Mouse (Mus musculus) NIH3T3 (cell line): Measurements from ENCODE around the gene Gm17490.
A peak's percentile ranks its signal among the peaks of the same experiment; 100 is the strongest.

ENCODE experiments used
- DNase-seq: peaks from one replicate; pipeline ENCODE4 v3.0.0-alpha.2; 2012; ENCODE audit warnings: low read depth

Gm17490 gene

GRCm38 (mm10) chr2:11625890-11626289 lies at the start of gene Gm17490:
Gene Gm17490, minus strand, starts transcription at chr2:11626264.
- DNase-seq = no peak

GRCm38 (mm10) chr2:11672144-11672543 lies 46.1 kb upstream of the Gm17490 start:
- peak; percentile 20 for DNase-seq

- DNase-seq = no peak
Observed at GRCm38 (mm10) chr2:11665326-11665725, 39.3 kb upstream of the Gm17490 start.

- no peak for DNase-seq
Observed at GRCm38 (mm10) chr2:11664806-11665205, 38.7 kb upstream of the Gm17490 start.

GRCm38 (mm10) chr2:11664367-11664766 lies 38.3 kb upstream of the Gm17490 start:
- peak; percentile 27 for DNase-seq

GRCm38 (mm10) chr2:11663961-11664360 lies 37.9 kb upstream of the Gm17490 start:
- DNase-seq = peak; percentile 87

GRCm38 (mm10) chr2:11662907-11663230 lies 36.8 kb upstream of the Gm17490 start:
- DNase-seq = no peak

GRCm38 (mm10) chr2:11662143-11662906 lies 36.3 kb upstream of the Gm17490 start:
- DNase-seq = no peak

- DNase-seq = no peak
Observed at GRCm38 (mm10) chr2:11659263-11659662, 33.2 kb upstream of the Gm17490 start.

GRCm38 (mm10) chr2:11657581-11657980 lies 31.5 kb upstream of the Gm17490 start:
- no peak for DNase-seq

GRCm38 (mm10) chr2:11654990-11655931 lies 29.2 kb upstream of the Gm17490 start:
- peak; percentile 64 for DNase-seq

- no peak for DNase-seq
Observed at GRCm38 (mm10) chr2:11653780-11654179, 27.7 kb upstream of the Gm17490 start.

GRCm38 (mm10) chr2:11653330-11653729 lies 27.3 kb upstream of the Gm17490 start:
- no peak for DNase-seq

GRCm38 (mm10) chr2:11652780-11653179 lies 26.7 kb upstream of the Gm17490 start:
- DNase-seq = no peak

GRCm38 (mm10) chr2:11652196-11652595 lies 26.1 kb upstream of the Gm17490 start:
- no peak for DNase-seq

- DNase-seq = no peak
Observed at GRCm38 (mm10) chr2:11651476-11651875, 25.4 kb upstream of the Gm17490 start.

- DNase-seq = no peak
Observed at GRCm38 (mm10) chr2:11645297-11645696, 19.2 kb upstream of the Gm17490 start.

GRCm38 (mm10) chr2:11644057-11644456 lies 18.0 kb upstream of the Gm17490 start:
- no peak for DNase-seq

- no peak for DNase-seq
Observed at GRCm38 (mm10) chr2:11642451-11642941, 16.4 kb upstream of the Gm17490 start, which contains the start of gene Il2ra. Gene Il2ra, plus strand, starts transcription at chr2:11642807.

- DNase-seq = no peak
Observed at GRCm38 (mm10) chr2:11637115-11637514, 11.1 kb upstream of the Gm17490 start.

GRCm38 (mm10) chr2:11636138-11636480 lies 10.0 kb upstream of the Gm17490 start:
- no peak for DNase-seq

- DNase-seq = no peak
Observed at GRCm38 (mm10) chr2:11635471-11636137, 9.5 kb upstream of the Gm17490 start.
